Mouse (Mus musculus) gastrocnemius, postnatal 10 days (tissue): ENCODE results near the gene Thsd7b. TPM values are rescaled to one million over a fixed set of nuclear protein-coding genes. Genes with fewer than 3 reads are reported as not detected.
"Not testable (repeated sequence)": the region's sequence is repeated elsewhere in the genome, so short reads cannot be mapped to it uniquely, and the experiment has no call there.

ENCODE experiments used
- DNase-seq: peaks from one replicate; pipeline ENCODE4 v3.0.0; 2021; ENCODE audit warnings: mixed read lengths
- total RNA-seq, 2 experiments: library from RNA; stranded (reverse); gene quantifications; 2 replicates each; pipeline ENCODE4 v1.2.3; 2021

The Thsd7b gene
- total RNA-seq, 2 experiments from 2014 or later, result 1.4 to 2.2 TPM

DNA sequence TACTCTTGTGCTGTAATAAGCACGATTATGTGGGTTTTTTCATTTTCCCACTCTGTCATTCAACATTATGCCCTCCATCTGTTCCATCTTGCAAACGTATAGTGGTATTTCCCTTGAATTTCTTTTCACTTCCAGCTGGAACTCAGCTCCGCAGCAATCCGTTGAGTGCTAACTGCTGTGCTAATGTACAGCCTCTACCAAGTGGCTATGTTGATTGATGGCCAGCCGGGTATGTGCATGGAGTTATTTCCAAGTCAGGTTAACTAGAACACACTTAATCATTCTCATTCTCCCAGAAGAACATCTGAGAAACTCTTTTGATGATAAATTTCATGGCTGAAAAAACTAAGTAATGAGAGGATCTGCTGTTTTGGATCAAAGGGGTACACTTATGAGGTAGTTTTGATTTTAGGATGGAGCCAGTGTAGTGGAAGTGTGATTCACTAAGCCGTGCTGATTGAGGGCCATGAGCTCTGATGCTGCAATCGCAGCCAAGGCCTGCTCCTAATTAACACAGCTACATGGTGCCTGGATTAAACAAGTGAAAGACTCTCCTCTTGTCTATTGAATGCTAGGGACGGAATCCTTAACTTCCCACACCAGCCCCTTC is 371.3 kb downstream of the Thsd7b start:
- no peak for DNase-seq

GRCm38 (mm10) chr1:129651448-129651847 is 378.3 kb downstream of the Thsd7b start:
- DNase-seq, result not testable (repeated sequence)

DNA sequence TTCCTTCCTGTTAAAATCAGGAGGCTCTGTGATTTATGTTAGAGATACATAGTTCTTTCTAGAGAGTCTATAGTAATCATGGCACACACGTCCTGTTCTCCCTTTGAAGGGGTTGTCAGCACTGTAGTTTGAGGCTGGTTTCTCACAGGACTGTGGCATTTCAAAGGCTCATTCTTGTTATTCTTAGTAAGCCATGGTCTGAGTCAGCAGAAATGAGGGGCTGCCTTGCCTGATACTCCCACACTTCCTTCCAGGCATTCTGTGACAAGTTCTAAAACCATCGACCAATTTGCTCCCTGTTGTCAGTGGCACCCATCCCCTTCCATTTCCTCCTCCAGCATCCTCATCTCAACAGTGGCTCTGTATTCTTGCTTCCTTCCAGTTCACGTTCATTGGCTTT is 384.9 kb downstream of the Thsd7b start:
- DNase-seq, result no peak

DNA sequence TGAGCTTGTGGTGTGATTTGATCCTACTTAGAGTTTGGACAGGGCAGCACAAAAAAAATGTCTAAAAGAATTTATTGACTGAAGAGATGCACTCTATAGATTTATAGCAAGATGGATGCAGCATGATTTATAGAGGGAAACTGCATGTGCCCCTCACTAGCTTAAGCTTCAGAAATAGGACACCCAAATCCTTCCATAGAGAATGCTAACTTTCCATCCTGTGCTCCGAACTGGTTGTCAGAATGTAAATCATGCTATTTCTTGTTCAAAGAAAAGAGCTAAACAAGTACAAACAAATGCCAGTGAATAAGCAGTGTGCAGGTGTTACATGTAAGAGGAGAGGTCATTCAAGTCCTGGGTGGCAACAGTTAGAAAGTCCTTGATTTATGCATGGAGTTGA is 402.8 kb downstream of the Thsd7b start:
- DNase-seq, result no peak

GRCm38 (mm10) chr1:129678851-129679250 is 405.7 kb downstream of the Thsd7b start:
- no peak for DNase-seq

DNA sequence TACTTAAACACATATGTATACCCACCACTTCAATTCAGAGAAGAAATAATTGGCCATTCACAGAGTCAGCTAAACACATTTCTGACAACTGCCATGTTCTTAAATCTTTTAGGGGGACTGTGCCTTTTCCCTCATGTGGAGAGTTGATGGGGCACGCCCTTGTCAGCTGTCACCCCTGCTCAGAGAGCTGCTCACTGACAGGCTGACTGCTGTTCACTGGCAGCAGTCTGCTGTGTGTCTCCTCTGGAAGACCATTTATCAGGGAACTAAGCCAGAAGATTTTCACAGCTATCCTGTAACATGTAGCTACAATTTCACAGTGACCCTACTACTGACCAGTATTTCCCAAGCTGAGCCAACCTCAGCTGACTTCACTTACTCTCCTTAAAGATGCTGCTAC is 432.6 kb downstream of the Thsd7b start:
- DNase-seq, result peak; percentile 5

GRCm38 (mm10) chr1:129712706-129713105 is 439.6 kb downstream of the Thsd7b start:
- no peak for DNase-seq

- no peak for DNase-seq
These were observed 440.5 kb downstream of the Thsd7b start for GRCm38 (mm10) chr1:129713571-129713970.

GRCm38 (mm10) chr1:129719592-129719991 is 446.5 kb downstream of the Thsd7b start:
- no peak for DNase-seq

- DNase-seq, result no peak
These were observed 458.9 kb downstream of the Thsd7b start for GRCm38 (mm10) chr1:129731991-129732390.

DNA sequence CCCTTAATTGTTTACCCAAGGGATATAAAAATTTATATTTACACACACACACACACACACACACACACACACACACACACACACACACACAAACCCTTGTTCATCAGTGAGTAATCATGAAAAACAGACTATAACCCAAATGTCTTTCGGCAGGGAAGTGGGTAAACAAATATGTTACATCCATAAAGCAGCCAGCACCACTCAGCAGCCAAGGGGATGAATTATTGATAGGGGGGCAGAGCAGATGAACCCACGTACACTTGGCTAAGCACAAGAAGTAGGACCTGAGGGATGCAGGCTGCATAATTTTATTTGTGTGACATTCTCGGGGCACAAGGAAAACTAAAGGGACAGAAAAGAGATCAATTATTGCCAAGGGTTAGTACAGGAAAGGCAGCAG is 474.5 kb downstream of the Thsd7b start:
- no peak for DNase-seq

- no peak for DNase-seq
These were observed 483.6 kb downstream of the Thsd7b start for GRCm38 (mm10) chr1:129756548-129757240.

DNA sequence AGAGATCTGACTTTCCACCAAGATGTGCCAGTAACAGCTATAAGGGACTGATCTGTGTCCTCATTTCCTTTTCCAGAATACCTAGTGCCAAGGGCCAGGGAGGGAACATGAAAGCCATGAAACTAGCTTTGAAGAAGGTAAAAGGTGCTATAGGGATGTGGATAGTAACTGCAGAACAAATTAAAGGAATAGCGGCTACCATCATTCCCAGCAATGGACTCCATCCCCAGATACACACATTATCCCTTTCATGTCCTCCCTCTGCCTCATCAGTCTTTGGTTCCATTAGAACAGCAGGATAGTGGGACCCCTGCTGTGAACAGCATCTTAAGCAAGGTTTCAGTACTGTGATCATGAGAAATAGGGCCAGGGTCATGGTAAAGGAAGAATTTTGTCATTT is 485.9 kb downstream of the Thsd7b start:
- no peak for DNase-seq

DNA sequence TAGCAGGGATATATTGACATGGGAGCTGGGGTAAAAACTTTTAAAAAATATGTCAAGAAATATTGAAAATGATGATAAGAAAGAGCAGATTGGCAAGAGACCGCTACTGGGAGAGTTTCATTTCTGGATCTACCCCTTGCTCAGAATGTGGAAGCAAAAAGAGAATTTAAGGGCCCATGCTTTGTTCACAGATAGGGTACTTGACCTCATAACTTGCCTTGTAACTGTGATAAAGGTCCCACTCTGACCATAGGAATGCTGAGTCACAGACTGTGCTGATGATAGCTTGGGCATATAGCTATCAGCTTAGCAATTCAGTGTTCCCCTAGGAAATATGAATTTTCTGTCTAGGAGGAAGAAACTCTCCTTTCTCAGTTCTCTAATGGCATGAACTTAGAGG is 488.1 kb downstream of the Thsd7b start:
- DNase-seq, result no peak

GRCm38 (mm10) chr1:129764748-129765147 is 491.6 kb downstream of the Thsd7b start:
- DNase-seq, result no peak

GRCm38 (mm10) chr1:129777055-129777454 is 504.0 kb downstream of the Thsd7b start:
- no peak for DNase-seq

- no peak for DNase-seq
These were observed 506.4 kb downstream of the Thsd7b start for GRCm38 (mm10) chr1:129779506-129779905.

- no peak for DNase-seq
These were observed 507.5 kb downstream of the Thsd7b start for GRCm38 (mm10) chr1:129780589-129780988.

DNA sequence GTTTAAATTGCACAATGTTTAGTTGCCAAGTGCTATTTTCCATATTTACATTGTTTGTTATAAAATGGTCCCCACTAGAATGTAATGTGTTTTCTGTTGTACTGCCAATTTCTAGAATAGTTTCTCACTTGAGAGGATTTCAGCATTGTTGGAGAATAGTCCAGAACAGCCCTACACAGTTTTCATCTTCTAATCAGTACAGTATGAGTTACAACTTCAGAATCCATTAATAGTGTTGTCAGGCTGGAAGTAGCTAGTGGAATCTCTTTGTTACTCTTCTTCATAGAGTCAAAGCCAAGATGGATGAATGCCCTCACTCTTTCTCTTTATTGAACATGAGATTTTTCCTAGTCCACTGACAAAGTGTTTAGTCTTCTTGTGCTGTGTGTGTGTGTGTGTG is 525.4 kb downstream of the Thsd7b start:
- DNase-seq, result no peak

- DNase-seq, result no peak
These were observed 553.8 kb downstream of the Thsd7b start for GRCm38 (mm10) chr1:129826927-129827326.

DNA sequence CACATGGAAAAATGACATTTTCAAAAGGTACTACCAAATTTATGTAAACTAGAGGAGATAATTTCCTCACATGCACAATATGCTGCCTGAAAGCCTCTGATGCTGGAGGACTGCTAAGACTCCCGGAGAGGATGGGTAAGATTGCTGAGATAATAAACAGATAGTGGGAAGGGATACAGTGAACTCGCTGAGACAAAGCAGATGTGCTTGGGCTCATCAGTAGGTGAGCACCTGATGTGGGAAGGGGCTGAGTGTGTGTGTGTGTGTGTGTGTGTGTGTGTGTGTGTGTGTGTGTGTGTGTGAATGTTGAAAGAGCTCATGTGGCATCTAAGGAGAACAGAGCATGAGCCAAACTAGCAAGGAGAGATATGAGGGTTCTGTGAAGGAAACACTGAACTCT is 564.2 kb downstream of the Thsd7b start:
- DNase-seq, result no peak

- DNase-seq, result peak; percentile 8
These were observed 564.7 kb downstream of the Thsd7b start for GRCm38 (mm10) chr1:129837776-129838175.

DNA sequence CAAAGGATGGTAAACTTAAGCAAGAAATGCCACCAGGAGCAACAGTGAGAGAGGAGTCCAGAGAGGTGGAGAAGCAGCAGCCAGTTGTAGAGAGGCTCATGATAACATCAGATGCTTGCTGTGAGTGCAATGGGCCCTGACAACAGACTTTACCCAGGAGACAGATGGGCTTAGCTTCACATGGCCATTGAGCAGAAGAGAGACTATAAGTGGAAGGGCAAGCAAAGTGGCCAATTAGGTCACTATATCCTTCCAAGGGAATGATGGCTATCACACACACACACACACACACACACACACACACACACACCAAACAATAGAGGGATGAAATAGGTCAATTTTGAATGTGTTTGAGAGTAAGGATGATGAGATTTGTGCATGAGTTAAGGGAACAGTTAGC is 565.4 kb downstream of the Thsd7b start:
- DNase-seq, result no peak

DNA sequence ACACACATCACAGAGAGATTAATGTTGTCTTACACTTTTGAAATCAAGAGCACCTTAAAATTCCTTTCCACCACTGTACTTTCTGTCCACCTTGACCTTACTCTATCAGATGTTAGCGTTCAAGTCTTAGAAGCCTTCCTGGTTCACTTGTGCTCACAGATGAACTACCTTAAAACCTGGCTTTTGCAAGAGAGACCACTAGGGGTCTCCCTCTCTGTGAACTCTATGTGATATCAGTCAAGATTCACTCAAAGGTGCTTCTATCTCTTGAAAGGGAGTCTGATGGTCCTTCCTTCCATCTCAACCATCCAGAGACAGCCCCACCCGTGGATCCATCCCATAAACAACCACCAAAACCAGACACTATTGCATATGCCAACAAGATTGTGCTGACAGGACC is 570.3 kb downstream of the Thsd7b start:
- DNase-seq, result no peak
